Mouse (Mus musculus) gastrocnemius, adult 8-10 months (tissue): ENCODE measurements around the gene Dnajb2. TPM values are rescaled to one million over a fixed set of nuclear protein-coding genes. Genes with fewer than 3 reads are reported as not detected.

Experiments
- DNase-seq, 2 experiments: peaks; one replicate each; pipeline ENCODE4 v3.0.0; 2022; ENCODE audit warnings: low spot score in 2 of 2
- total RNA-seq, 4 experiments: library from RNA; stranded (reverse); gene quantifications; 2 replicates each; pipeline ENCODE4 v1.2.4; 2022

Dnajb2 gene
- total RNA-seq, 4 experiments from 2014 or later: 84.3 to 97.1 (median 85.1) TPM

DNA sequence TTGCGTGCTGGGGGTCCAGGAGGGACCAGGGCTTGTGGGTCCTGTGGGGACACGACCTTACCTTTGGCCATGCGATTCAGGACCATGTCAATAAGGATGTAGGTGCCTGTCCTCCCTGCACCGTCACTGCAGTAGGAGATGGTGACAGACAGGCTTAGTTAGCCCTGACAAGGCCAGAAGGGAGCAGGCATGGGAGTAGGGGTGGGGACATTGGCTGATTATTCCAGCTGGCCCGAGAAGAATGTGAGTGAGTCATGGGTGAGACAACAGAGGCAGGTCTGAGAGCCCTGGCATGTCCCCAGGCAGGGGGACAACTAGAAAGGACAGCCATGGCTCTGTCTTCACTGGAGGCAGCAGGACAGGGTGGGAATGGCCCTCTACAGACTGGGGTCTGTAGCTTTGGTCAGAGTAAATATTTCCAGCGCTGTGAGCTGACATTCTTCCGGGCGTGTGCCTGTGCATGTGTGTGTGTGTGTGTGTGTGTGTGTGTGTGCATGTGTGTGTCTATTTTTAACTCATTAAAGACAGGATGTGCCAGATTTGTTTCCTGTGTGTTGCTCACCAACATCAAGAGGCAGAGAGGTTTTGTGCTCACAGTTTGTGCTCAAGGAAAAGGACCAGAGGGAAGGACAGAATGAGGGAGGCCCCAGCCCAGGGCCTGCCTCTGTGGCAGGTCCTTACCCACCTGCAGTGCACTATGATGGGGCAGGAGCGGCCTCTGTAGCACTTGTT is 12.0 kb downstream of the Dnajb2 start:
- DNase-seq: no peak

DNA sequence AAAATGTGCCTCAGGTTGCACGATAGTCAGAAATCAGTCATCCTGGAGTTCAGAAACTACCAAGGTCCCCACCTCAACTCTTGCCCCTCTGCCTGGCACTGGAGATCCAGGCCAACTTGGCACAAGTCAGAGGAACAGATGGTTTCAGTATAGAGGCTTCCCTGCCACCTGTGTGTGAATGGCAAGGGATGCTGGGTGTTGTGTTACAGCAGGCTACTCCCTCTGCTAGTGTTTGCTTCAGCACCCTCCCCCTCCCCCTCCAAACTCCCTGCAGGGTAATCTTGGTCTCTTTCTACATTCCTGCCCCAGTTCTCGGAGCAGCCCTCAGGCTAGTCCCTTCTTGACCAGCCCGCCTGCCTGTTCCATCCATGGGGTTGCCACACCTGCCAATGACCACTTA is 14.3 kb downstream of the Dnajb2 start:
- DNase-seq: no peak

DNA sequence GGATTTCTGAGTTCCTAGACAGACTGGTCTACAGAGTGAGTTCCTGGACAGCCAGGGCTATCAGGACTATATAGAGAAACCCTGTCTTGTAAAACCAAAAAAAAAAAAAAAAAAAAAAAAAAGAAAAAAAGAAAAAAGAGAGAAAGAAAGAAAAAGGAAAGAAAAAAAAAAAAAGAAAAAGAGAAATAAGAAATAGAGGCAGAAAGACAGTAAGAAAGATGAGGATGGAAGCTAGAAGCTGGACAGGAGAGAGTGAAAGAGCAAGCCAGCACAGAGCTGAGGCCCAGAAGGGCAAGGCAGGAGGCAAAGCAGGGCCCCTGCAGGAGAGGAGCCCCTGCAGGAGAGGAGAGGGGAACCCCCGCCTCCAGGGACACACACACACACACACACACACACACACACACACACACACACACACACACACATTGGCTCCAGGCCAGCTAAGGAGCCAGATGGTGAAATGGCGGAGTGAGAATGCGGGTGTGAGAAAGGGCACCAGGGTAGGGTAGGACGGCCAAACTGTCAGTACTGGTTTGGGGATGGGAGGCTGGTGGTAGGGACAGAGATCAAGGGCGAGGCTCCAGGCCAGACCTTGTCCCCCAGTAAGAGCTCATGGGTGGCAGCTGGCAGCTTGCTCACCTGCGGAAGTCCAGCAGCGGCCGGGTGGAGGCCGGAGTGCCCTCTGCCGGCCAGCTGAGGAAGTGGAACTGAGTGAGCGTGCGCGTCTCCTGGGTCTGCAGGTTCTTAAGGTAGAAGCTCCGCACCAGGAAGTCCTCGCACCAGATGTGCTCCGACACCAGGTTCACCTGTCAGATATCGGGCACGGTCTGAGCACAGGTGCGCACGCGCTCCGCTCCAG is 15.1 kb downstream of the Dnajb2 start:
- DNase-seq: peak; percentile 60 to 76

DNA sequence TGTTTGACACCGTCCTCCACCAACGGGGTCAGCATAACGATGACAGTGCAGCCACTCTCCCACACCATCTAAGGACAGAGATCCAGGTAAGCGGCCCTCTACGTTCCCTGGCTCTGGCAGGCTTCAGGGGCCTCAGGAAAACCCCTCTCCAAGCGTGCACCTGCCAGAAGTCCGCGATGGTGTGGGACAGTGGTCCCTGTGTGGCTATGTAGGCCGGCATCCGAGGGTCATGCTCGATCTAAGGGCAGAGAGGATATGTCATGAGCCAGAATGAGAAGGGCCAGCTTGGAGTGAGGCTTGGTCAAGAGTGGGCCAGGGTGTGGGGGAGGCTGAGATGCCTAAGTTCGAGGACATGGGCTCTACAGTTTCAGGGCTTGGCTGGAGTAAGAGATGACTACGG is 16.1 kb downstream of the Dnajb2 start:
- DNase-seq: no peak

DNA sequence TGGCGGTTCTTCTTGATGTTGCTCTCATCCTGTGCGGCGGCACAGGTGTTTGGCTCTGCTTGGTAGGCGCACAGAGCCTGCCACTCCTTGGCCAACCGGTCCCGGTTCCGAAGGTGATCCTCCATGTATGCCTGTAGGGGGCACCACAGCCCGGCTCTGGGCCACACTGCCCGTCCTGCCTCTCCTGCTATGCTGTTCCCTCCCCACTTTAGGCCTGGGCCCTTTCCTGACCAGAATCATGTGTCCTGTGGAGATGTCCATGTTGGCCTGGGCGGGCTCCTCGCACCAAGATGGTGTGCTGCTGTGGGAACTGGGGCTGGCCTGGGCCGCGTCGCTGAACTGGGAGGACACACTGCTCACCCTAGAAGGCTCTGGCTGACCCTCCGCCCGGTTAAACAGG is 16.8 kb downstream of the Dnajb2 start:
- no peak for DNase-seq

DNA sequence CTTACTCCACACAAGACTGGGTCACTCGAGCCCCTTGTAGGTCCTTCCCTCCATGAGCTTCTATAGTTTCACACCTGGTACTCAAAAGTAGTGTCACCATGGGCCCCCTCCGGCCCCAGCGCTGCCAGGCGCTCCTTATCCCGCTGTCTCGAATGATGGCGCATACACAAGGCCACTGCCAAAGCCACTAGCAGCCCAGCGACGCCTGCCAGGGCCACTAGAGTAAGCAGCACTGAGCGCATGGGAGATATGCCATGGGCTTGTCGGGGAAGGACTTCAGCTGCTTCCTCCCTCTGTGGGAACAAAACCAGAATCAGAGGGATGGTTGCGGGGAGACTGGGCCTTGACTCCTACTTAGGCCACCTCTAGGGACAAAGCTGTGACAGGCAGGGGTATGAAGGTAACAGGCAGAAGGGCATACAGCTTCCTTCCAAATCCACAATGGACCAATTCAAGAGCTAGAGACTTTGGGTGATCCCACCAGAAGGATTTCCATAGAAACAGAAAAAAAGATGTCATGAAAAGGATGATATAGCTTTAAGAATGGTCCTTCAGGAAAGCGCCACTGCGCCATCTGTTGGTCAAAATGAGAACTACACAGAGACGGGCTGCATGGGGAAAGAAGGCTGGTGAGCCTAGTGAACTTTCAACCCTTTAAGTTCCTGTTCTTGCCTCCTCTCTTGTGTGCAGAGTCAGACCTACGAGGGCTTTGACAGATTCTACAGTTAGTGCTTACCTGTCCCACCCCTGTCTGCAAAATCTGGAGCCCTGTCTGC is 17.8 kb downstream of the Dnajb2 start:
- peak; percentile 62 to 65 for DNase-seq

DNA sequence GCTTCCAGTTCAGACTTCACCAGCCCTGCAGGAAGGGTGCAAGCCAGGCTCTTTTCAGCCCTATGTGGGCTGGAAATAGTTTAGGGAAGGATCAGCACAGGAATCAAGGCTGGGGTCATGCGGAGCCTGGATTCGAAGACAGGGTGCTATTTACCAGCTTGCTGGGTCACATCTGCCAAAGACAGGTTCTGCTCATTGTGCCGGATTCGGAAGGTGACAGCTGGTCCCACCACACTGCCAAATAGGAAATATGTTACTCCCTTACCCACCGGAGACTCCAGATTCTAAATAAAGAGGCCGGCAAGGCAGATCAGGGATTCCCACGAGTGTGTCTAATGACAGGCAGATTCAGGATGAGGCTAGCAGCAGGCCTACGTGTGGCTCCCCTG is 18.4 kb downstream of the Dnajb2 start:
- DNase-seq: no peak

DNA sequence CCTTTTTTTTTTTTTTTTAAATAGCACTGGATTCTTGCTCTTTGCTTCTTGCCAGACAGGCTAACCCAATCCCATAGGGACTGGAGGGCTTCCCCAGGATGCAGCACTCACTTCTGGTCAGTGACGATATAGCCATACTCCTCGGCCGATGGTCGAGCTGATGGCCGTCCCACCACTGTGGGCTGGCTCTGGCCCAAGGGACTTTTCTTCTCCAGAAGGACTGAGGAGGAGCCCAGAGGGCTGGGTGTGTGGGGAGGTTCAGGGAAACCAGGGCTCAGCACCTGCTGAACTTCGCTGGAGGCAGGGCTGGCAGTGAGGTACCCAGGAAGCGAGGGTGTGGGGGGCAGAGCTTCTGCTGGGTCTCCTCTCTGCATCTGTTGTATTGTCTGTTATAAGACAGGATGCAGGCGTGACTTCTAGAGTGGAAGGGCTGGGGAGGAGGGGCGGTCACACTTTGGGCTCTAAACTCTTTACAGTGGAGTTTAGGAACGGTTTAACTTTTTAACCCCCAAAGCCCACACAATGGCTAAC is 19.4 kb downstream of the Dnajb2 start:
- DNase-seq: no peak

DNA sequence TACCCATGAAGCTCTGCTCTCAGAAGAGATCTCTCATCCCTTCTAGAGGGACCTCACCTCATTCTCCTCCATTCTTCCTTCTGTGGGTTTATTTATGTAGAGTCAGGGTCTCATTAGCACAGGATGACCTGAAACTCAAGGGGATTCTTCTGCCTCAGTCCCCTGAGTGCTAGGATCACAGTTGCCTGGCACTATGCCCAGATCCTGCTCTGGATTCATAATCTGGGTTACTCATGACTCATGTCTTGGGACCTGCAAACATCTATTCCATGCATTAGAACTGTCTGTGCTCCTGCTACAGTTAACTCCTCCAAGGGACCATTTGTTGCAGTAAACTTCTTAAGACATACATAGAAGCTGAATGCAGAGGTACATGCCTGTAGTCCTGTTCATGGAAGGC is 25.1 kb downstream of the Dnajb2 start:
- DNase-seq: no peak

DNA sequence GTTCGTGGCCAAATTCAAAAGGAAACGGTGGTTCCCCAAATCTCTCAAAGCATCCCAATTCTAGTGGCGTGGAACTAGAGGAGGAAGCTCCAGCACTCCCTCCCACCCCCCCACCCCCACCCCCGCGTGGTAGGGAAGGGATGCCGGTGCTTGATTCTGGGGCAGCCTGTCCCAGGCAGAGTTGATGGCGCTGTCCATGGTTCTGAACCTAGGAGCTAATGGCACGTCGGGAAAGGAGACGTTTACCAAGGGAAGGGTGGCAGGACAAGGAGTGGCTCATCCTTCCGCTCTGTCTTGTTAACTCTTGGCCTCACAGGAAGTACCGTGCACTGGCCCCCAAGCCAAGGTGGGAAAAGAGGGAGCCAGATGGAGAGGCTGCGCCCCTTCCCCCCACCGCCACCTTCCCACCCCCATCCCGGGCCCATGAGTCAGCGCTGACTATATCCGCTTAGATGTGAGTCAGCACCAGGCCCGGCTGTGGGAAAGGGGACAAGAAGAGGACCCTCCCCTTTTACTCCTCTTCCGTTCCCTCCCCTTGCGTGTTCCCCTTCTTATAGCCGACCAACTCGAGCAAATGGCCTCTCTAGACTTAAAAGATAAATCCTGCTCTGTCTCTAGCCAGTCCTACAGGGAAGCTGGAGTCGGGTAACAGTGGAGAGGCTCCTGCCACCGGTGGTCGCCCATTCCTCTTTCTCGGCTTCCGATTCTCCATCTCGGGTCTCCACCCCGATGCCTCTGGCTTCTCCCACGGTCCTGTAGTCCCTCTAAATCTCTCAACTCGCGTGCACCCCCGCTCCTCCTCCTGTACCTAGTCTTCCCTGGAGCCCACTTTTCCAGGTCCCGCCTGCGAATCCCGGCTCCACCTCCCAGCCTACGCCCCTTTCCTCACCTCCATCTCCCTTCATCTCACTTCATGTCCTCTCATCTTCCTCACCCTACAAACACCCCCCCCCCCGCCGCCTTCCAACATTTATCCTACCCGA is 27.1 kb downstream of the Dnajb2 start:
- DNase-seq: no peak

DNA sequence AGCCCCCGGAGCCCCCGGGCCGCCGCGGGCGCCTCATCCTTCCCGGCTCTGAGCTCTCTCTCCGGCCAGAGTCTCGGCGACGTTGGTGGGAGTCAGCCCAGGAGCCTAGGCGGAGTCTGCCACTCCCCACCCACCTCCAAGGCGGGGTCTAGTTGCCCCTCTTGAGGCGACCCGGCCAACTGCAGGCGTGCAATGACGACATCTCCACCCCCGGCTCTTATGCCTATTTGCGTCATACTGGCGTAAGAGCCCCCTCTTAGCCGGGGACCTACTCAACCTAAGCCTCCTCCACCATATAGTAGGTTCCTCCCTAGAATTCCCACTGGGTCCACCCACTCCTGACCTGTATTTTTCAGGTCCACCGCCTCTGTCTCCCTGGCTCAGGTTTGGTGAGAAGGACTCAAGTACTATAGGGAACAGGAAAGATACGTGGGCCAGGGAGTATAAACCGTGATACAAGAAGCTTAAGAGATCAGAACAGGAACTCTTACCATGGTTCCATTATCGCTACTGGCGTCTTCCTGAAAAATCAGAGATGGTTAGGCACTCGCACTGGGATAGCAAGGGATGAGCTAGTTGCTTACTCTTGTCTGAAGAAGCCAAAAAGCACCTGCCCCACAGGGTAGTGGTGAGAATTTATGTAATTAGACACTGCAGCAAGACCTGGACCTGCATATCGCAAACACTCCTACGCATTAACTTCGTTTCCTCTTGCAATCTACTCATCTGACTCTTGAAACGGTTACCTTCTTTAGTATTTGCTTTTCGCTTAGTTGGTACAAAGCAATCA is 28.1 kb downstream of the Dnajb2 start, which contains the start of gene Ptprn:
Gene Ptprn (minus strand): TSS at position 412 of the 790 bp plus-strand sequence.
- DNase-seq: no peak

DNA sequence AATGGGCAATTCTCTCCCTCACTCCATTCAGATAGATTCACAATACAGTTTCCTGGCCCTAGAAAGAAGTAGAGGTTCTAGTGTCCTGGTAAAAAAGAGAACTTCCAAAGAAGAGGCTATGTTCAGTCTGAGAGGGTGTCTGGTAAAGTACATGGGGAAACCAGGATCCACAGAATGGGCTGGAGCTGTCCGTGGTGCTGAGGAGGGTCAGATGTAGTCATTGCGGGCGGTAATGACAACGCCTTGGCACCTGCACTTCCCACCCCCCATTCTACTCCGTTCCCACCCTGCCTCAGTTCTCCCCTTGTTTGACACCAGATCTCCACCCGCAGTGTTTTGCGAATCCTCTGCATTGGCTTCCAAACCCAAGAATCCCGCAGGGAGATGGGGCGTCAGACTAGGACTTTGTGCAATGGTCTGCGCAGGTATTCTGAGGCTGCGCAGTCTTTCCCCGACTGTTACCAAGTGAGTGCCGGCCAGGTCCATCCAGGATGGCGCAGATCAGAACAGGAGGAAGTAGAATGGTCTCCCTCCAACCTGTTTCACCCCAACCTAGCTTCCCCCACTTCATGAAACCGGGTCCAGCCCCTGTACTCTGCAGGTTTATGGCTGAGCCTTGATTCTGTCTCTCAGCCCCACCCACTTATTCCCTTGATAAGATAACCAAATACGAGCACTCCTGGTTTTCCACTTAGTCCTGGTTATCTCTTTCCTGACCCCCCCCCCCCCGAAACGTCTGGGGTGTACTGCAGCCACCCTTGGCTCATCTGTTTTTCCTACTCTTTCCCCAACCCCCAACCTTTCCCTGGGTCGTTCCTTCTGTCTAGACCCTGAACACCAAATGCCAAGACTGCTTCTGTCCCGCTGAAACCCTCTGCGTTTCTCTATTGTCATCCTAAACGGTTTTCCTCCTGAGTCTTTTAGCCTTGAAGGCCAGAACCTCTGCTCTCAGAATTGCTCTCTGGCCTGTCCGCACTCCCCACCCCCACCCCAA is 41.3 kb downstream of the Dnajb2 start:
- DNase-seq: no peak

DNA sequence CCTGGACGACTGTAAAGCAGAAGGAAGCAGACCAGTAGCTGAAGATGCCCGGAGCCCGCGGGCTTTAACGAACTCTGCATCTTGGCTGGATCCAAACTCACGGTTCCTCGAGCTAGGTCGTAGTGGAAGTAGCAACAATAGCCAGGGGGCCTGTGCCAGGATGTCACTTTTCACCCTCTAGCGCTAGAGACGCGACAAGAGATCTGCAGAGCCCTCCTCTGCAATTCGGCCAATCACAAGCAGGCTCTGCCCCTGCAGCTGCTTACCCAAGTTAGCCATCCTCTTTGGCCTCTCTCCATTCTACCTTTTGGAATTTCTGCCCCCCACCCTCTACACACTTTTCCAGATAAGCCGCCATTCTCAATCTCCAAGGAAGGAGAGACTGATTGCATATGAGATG is 42.0 kb downstream of the Dnajb2 start, which contains the start of gene Resp18:
Gene Resp18 (minus strand): TSS at position 188 of the 400 bp plus-strand sequence.
- DNase-seq: no peak

DNA sequence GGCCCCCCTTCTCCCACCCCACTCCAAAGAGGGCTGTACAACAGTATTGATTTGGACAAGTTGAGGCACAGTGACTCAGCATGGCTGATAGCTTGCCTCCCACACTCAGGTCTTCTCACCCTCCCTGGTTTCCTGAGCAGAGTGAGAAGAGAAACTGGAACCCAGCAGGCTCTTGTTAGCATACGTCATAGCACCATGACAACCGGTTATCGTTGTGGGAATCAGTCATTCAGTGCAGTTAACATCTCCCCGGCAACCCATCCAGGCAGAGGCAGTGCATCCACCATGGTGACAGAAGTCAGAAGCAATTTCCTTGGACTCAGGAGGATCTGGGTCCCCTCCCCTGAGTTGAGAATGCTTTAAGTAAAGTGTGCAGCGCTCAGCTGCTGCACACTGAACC is 46.8 kb downstream of the Dnajb2 start:
- DNase-seq: no peak

DNA sequence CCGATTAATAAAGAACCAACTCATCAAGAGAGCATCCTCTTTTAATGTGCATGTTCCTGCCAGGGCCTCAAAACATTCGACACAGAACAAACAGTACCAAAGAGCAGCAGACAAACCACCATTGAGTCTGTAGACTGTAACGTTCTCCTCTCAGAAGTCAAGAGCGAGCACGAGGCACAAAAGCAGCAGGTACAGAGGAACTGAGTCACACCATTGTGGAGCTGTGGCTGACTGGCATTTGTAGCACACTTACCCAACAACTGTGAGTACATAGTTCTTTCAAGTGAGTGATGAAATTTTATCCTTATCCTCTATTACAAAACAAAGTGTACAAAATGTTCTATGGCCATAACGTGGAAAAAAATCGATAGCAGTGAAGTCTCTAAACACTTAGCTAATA is 48.7 kb downstream of the Dnajb2 start:
- no peak for DNase-seq

DNA sequence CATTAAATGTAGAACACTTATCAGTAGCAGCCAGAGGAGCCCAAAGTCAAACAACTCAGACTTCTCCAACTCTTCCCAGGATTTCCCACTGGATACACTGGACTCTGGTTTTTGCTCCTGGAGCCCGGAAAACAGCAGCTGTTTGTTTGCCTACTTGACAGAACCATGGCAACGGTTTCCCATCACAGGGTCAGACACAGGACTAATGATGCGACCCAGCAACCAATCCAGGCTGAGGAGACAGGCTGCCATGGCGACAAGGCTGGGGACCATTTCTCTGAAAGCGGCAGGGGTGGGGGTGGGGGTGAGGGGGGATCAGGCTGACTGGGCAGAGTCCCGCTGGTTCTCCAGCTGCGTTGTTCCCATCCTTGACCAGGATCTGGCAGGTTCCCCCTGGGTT is 53.2 kb downstream of the Dnajb2 start:
- no peak for DNase-seq

DNA sequence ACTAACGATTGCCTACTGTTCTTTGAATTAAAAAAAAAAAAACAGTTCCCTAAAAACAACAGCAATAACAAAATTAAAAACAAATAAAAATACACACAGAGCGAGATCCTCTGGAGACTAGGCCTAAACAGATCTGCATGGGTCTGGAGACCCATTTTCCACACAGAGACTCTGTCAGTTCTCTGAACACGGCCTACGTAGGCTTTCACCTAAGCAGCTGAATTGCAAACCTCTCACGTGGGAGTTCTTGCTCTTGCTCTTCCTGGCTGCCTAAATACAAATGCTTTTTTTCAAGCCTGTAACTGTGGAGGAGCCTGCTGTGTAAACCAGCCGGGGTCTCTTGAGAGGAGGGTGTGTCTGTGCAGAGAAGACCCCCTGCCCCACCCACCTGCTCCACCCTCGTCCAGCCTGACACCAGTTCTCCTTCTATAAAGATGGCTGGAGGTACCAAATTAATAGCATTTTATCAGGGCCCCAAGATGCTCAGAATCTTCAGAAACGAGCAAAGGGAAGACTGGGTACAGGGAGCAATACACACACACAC is 53.8 kb downstream of the Dnajb2 start:
- DNase-seq: no peak

DNA sequence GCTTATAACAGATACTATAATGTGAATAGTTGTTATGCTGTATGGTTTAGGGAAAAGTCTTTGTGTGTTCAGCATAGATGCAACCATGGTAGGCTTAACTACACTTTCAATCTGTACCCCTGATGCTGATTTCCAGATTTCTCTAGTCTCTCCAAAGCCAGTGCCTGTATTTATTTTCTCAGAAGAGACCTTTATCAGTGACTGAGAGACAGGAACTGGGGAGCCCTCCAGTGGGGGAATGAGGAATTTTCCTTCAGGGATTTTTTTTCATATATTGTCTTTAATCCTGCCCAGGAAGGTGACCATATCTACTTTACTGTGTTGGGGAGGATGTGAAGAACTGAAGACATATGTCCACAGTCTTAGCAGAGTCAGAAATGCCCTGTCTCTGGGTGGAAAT is 54.4 kb downstream of the Dnajb2 start:
- no peak for DNase-seq
